Mouse (Mus musculus): ENCODE results near the gene Ktn1. TPM values are rescaled to one million over a fixed set of nuclear protein-coding genes. Genes with fewer than 3 reads are reported as not detected.

The Ktn1 gene
- polyA plus RNA-seq, 1 experiment from 2014 or later, result 75.4 TPM

DNA sequence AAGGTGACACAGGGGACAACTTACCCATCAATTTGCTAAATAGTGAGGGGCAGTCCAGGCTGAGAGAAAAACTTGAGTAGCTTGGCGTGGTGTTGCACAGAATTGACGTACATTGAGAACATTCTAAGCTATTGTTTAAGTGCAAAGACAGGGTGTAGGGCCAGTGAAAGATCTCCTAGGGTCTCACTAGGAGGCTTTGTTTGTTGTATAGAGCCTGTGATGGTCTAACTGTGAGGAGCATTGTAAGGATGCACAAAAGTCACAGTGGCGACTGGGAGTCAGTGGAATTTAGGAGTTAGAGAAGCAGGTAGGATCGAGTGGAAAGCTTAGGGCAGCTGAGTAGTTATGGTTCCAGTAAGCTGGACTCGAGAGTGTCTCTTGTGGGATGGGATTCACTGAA is 50.9 kb downstream of the Ktn1 start:
- H3K27me3 ChIP-seq (replicated peaks; ENCODE audit: control insufficient read depth, insufficient read depth, low read length), result no peaks in the 10 kb centered on the region
- peaks cover 63% of the 10 kb centered on the region for H3K36me3 ChIP-seq (ENCODE audit: control insufficient read depth, insufficient read depth, low read length)
- H3K9ac ChIP-seq (ENCODE audit: low read length), result no peak overlapping the region
- no peak for DNase-seq (ENCODE audit: low spot score)
- no peak overlapping the region for H3K27ac ChIP-seq (ENCODE audit: low read depth)
- H3K4me1 ChIP-seq (replicated peaks; ENCODE audit: control insufficient read depth, insufficient read depth, low read length), result no peaks in the 10 kb centered on the region
- H3K4me2 ChIP-seq (ENCODE audit: low read length), result no peak overlapping the region
- no peak overlapping the region for H3K4me3 ChIP-seq (ENCODE audit: low read depth, low read length)
- no peak for ATAC-seq (replicated peaks; ENCODE audit: low FRiP score, low TSS enrichment, low read depth)
- WGBS, result 84% methylated on average over 5 of the region's 5 CpGs
- H3K9me3 ChIP-seq (ENCODE audit: control insufficient read depth, low read length), result no peaks in the 10 kb centered on the region

- Histone ChIP-seq H3K4me3 (ENCODE audit: low read depth, low read length) (no peak overlapping the region), H3K4me2 (ENCODE audit: low read length) (no peak overlapping the region), H3K27ac (ENCODE audit: low read depth) (no peak overlapping the region), H3K27me3 (replicated peaks; ENCODE audit: control insufficient read depth, insufficient read depth, low read length) (no peaks in the 10 kb centered on the region), H3K9ac (ENCODE audit: low read length) (no peak overlapping the region), H3K4me1 (replicated peaks; ENCODE audit: control insufficient read depth, insufficient read depth, low read length) (no peaks in the 10 kb centered on the region), H3K36me3 (ENCODE audit: control insufficient read depth, insufficient read depth, low read length) (peaks cover 79% of the 10 kb centered on the region), H3K9me3 (ENCODE audit: control insufficient read depth, low read length) (no peaks in the 10 kb centered on the region)
- 78% methylated on average over 3 of the region's 3 CpGs for WGBS
- no peak for DNase-seq (ENCODE audit: low spot score)
- ATAC-seq (replicated peaks; ENCODE audit: low FRiP score, low TSS enrichment, low read depth), result no peak
Observed at GRCm38 (mm10) chr14:47709546-47709945, 61.3 kb downstream of the Ktn1 start.

DNA sequence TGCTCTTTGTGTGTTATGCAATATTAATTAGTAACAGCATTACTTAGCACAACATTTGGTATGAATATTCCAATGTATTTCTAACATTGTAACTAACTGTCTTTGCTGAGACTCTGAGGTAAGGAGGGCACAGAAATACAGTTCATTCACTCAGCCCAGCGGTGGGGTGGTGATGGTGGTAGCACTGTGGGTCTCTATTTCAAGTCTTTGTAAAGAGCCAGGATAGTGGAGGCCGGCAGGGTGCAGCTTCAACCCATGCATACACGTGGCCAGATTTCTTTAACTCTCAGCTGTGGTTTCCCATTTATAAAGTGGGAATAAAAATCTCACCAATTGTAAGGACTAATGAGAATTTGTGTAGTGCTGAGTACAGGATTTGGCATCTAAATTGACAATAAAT is 67.5 kb downstream of the Ktn1 start:
- Histone ChIP-seq H3K4me2 (ENCODE audit: low read length) (no peak overlapping the region), H3K27me3 (replicated peaks; ENCODE audit: control insufficient read depth, insufficient read depth, low read length) (no peaks in the 10 kb centered on the region), H3K9me3 (ENCODE audit: control insufficient read depth, low read length) (no peaks in the 10 kb centered on the region), H3K27ac (ENCODE audit: low read depth) (no peak overlapping the region), H3K36me3 (ENCODE audit: control insufficient read depth, insufficient read depth, low read length) (peaks cover 64% of the 10 kb centered on the region), H3K4me3 (ENCODE audit: low read depth, low read length) (no peak overlapping the region), H3K4me1 (replicated peaks; ENCODE audit: control insufficient read depth, insufficient read depth, low read length) (no peaks in the 10 kb centered on the region), H3K9ac (ENCODE audit: low read length) (no peak overlapping the region)
- WGBS, result 94% methylated on average over 3 of the region's 3 CpGs
- ATAC-seq (replicated peaks; ENCODE audit: low FRiP score, low TSS enrichment, low read depth) (no peak), DNase-seq (ENCODE audit: low spot score) (no peak)

DNA sequence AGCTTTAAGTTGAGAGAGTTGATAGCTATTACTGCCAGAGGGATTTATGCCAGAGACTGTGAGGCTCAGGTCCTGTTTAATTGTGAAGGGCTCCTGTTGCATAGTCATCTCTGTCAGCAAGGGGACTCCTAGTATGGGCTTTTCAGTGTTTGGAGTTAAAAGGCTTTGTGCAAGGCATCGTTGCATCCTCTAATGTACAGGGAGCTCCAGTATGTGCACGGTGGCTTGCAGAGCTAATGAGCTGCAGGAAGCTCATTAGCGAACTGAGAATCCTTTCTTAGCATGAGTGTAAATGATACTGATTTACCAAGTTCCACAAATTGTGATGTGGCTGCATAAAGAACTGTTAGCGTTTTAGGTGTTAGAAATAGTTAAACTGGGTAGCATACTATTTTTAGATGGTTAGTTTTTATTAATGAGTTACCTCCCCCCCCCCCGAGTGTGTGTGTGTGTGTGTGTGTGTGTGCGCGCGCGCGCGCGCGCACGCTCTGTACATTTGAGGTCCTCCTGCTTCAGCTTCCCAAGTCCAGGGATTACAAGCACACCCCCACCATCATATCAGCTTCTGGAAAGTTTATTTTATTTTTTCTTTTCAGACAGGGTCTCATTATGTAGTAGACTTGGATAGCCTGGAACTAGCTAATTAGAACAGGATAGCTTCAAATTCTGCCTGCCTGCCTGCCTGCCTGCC is 69.8 kb downstream of the Ktn1 start:
- H3K4me3 ChIP-seq (ENCODE audit: low read depth, low read length), result no peak overlapping the region
- 96% methylated on average over 14 of the region's 14 CpGs for WGBS
- no peaks in the 10 kb centered on the region for H3K4me1 ChIP-seq (replicated peaks; ENCODE audit: control insufficient read depth, insufficient read depth, low read length)
- no peak for ATAC-seq (replicated peaks; ENCODE audit: low FRiP score, low TSS enrichment, low read depth)
- no peak for DNase-seq (ENCODE audit: low spot score)
- H3K27me3 ChIP-seq (replicated peaks; ENCODE audit: control insufficient read depth, insufficient read depth, low read length), result no peaks in the 10 kb centered on the region
- no peaks in the 10 kb centered on the region for H3K9me3 ChIP-seq (ENCODE audit: control insufficient read depth, low read length)
- no peak overlapping the region for H3K27ac ChIP-seq (ENCODE audit: low read depth)
- H3K36me3 ChIP-seq (ENCODE audit: control insufficient read depth, insufficient read depth, low read length), result peaks cover 69% of the 10 kb centered on the region
- H3K9ac ChIP-seq (ENCODE audit: low read length), result no peak overlapping the region
- H3K4me2 ChIP-seq (ENCODE audit: low read length), result no peak overlapping the region

GRCm38 (mm10) chr14:47720023-47720422 is 71.8 kb downstream of the Ktn1 start:
- H3K36me3 ChIP-seq (ENCODE audit: control insufficient read depth, insufficient read depth, low read length), result peaks cover 73% of the 10 kb centered on the region
- H3K27me3 ChIP-seq (replicated peaks; ENCODE audit: control insufficient read depth, insufficient read depth, low read length), result no peaks in the 10 kb centered on the region
- 94% methylated on average over 4 of the region's 4 CpGs for WGBS
- no peaks in the 10 kb centered on the region for H3K4me1 ChIP-seq (replicated peaks; ENCODE audit: control insufficient read depth, insufficient read depth, low read length)
- DNase-seq (ENCODE audit: low spot score), result no peak
- ATAC-seq (replicated peaks; ENCODE audit: low FRiP score, low TSS enrichment, low read depth), result no peak
- no peak overlapping the region for H3K27ac ChIP-seq (ENCODE audit: low read depth)
- no peak overlapping the region for H3K4me2 ChIP-seq (ENCODE audit: low read length)
- no peaks in the 10 kb centered on the region for H3K9me3 ChIP-seq (ENCODE audit: control insufficient read depth, low read length)
- no peak overlapping the region for H3K4me3 ChIP-seq (ENCODE audit: low read depth, low read length)
- H3K9ac ChIP-seq (ENCODE audit: low read length), result no peak overlapping the region

- H3K27ac ChIP-seq (ENCODE audit: low read depth), result no peak overlapping the region
- peaks cover 81% of the 10 kb centered on the region for H3K36me3 ChIP-seq (ENCODE audit: control insufficient read depth, insufficient read depth, low read length)
- H3K4me3 ChIP-seq (ENCODE audit: low read depth, low read length), result no peak overlapping the region
- ATAC-seq (replicated peaks; ENCODE audit: low FRiP score, low TSS enrichment, low read depth) (no peak), DNase-seq (ENCODE audit: low spot score) (no peak)
- H3K27me3 ChIP-seq (replicated peaks; ENCODE audit: control insufficient read depth, insufficient read depth, low read length), result no peaks in the 10 kb centered on the region
- no peak overlapping the region for H3K9ac ChIP-seq (ENCODE audit: low read length)
- H3K4me2 ChIP-seq (ENCODE audit: low read length), result no peak overlapping the region
- no peaks in the 10 kb centered on the region for H3K9me3 ChIP-seq (ENCODE audit: control insufficient read depth, low read length)
- H3K4me1 ChIP-seq (replicated peaks; ENCODE audit: control insufficient read depth, insufficient read depth, low read length), result no peaks in the 10 kb centered on the region
Observed at GRCm38 (mm10) chr14:47723035-47723434, 74.8 kb downstream of the Ktn1 start.

DNA sequence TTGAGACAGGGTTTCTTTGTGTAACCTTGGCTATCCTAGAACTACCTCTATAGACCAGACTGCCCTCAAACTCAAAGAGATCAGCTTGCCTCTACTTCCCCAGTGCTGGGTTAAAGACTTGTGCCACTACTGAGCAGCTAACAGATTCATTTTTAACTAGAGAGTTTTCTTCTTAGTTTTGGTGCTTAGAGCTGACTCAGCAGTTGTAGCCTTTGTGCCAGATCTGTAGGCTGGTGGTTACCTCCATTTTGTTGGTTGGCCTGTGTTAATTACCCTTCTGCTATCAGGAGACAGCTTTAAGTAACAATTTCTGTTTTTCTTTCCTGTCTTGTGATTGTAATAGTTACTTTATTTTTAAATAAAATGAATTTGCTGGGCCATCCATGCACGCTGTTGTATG is 80.3 kb downstream of the Ktn1 start:
- Histone ChIP-seq H3K9ac (ENCODE audit: low read length) (no peak overlapping the region), H3K27ac (ENCODE audit: low read depth) (no peak overlapping the region), H3K4me1 (replicated peaks; ENCODE audit: control insufficient read depth, insufficient read depth, low read length) (no peaks in the 10 kb centered on the region), H3K27me3 (replicated peaks; ENCODE audit: control insufficient read depth, insufficient read depth, low read length) (no peaks in the 10 kb centered on the region), H3K4me2 (ENCODE audit: low read length) (no peak overlapping the region), H3K36me3 (ENCODE audit: control insufficient read depth, insufficient read depth, low read length) (peaks cover 96% of the 10 kb centered on the region), H3K9me3 (ENCODE audit: control insufficient read depth, low read length) (no peaks in the 10 kb centered on the region), H3K4me3 (ENCODE audit: low read depth, low read length) (no peak overlapping the region)
- ATAC-seq (replicated peaks; ENCODE audit: low FRiP score, low TSS enrichment, low read depth) (no peak), DNase-seq (ENCODE audit: low spot score) (no peak)
- 94% methylated on average over 1 of the region's 1 CpGs for WGBS

DNA sequence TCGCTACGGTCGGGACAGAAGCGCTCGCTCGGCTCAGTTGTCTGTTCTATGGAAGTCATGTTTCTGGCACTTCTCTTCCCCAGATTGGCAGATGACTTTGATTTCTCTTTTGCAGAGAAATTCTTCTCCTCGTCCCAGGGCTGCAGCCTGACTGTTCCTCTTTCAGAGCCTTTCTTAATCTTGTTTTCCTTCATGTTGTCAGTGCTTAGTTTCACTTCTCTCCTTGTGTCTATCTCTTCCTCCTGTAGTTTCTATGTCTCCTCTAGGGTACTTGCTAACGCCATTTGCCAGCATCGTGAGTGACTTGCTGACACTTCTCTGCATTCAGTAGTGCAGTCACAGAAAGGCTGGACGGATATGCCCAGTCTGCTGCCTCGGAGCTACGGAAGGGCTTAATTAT is 87.1 kb downstream of the Ktn1 start:
- ATAC-seq (replicated peaks; ENCODE audit: low FRiP score, low TSS enrichment, low read depth) (no peak), DNase-seq (ENCODE audit: low spot score) (no peak)
- no peak overlapping the region for H3K4me2 ChIP-seq (ENCODE audit: low read length)
- no peak overlapping the region for H3K4me3 ChIP-seq (ENCODE audit: low read depth, low read length)
- no peak overlapping the region for H3K27ac ChIP-seq (ENCODE audit: low read depth)
- H3K36me3 ChIP-seq (ENCODE audit: control insufficient read depth, insufficient read depth, low read length), result peaks cover 79% of the 10 kb centered on the region
- 89% methylated on average over 12 of the region's 12 CpGs for WGBS
- H3K9ac ChIP-seq (ENCODE audit: low read length), result no peak overlapping the region
- no peaks in the 10 kb centered on the region for H3K9me3 ChIP-seq (ENCODE audit: control insufficient read depth, low read length)
- H3K4me1 ChIP-seq (replicated peaks; ENCODE audit: control insufficient read depth, insufficient read depth, low read length), result no peaks in the 10 kb centered on the region
- H3K27me3 ChIP-seq (replicated peaks; ENCODE audit: control insufficient read depth, insufficient read depth, low read length), result no peaks in the 10 kb centered on the region

GRCm38 (mm10) chr14:47736471-47736870 is 88.2 kb downstream of the Ktn1 start:
- Histone ChIP-seq H3K9me3 (ENCODE audit: control insufficient read depth, low read length) (no peaks in the 10 kb centered on the region), H3K27me3 (replicated peaks; ENCODE audit: control insufficient read depth, insufficient read depth, low read length) (no peaks in the 10 kb centered on the region), H3K27ac (ENCODE audit: low read depth) (no peak overlapping the region), H3K4me3 (ENCODE audit: low read depth, low read length) (no peak overlapping the region), H3K4me2 (ENCODE audit: low read length) (no peak overlapping the region), H3K9ac (ENCODE audit: low read length) (no peak overlapping the region), H3K4me1 (replicated peaks; ENCODE audit: control insufficient read depth, insufficient read depth, low read length) (no peaks in the 10 kb centered on the region), H3K36me3 (ENCODE audit: control insufficient read depth, insufficient read depth, low read length) (peaks cover 76% of the 10 kb centered on the region)
- WGBS, result 88% methylated on average over 8 of the region's 8 CpGs
- DNase-seq (ENCODE audit: low spot score), result no peak
- ATAC-seq (replicated peaks; ENCODE audit: low FRiP score, low TSS enrichment, low read depth), result no peak

Data from intestine, embryonic 14.5 days (tissue).